Mouse (Mus musculus) kidney, postnatal 0 days (tissue): ENCODE results near the gene Rgs8. TPM values are rescaled to one million over a fixed set of nuclear protein-coding genes. Genes with fewer than 3 reads are reported as not detected.
A peak's percentile ranks its signal among the peaks of the same experiment; 100 is the strongest.

Source experiments
- ATAC-seq: fragments of 200-750 bp; cut with Nextera tagmentation; replicated peaks from 2 replicates; pipeline ENCODE4 v1.8.0; 2017; ENCODE audit warnings: low read depth, moderate number of reproducible peaks, moderate TSS enrichment, moderate library complexity; ENCODE audit not compliant: low FRiP score
- DNase-seq: peaks from one replicate; pipeline ENCODE4 v3.0.0-alpha.2; 2016; ENCODE audit warnings: low spot score
- H3K27ac ChIP-seq: fragments of 300-500 bp; sonication (generic); 2 replicates; pipeline ENCODE4 v1.5.1; 2014; ENCODE audit warnings: mild to moderate bottlenecking
- H3K27me3 ChIP-seq: fragments of 300-500 bp; sonication (generic); 2 replicates; pipeline ENCODE4 v1.6.1; 2014; ENCODE audit warnings: low read length, mixed read lengths; ENCODE audit not compliant: insufficient read depth
- H3K36me3 ChIP-seq: fragments of 300-500 bp; sonication (generic); 2 replicates; pipeline ENCODE4 v1.6.1; 2014; ENCODE audit warnings: low read length, mixed read lengths; ENCODE audit not compliant: insufficient read depth
- H3K4me1 ChIP-seq: fragments of 300-500 bp; sonication (generic); replicated peaks from 2 replicates; pipeline ENCODE4 v1.6.1; 2014; ENCODE audit warnings: antibody characterized with exemption, low read length, mixed read lengths; ENCODE audit not compliant: insufficient read depth
- H3K4me2 ChIP-seq: fragments of 300-500 bp; sonication (generic); 2 replicates; pipeline ENCODE4 v1.6.1; 2014; ENCODE audit warnings: mild to moderate bottlenecking, low read length, moderate library complexity, mixed read lengths
- H3K4me3 ChIP-seq: fragments of 300-500 bp; sonication (generic); replicated peaks from 2 replicates; pipeline ENCODE4 v1.5.1; 2014; ENCODE audit warnings: low read depth, low read length
- H3K9ac ChIP-seq: fragments of 300-500 bp; sonication (generic); 2 replicates; pipeline ENCODE4 v1.6.1; 2014; ENCODE audit warnings: low read depth, low read length
- H3K9me3 ChIP-seq: fragments of 300-500 bp; sonication (generic); replicated peaks from 2 replicates; pipeline ENCODE4 v1.6.1; 2016; ENCODE audit warnings: low read length, inconsistent platforms, mixed read lengths
- CTCF ChIP-seq: IDR thresholded peaks from 2 replicates; pipeline ENCODE4 v1.5.1; 2016; ENCODE audit warnings: antibody characterized with exemption, low read depth, mild to moderate bottlenecking, moderate library complexity
- WGBS: fragments of 180-500 bp; shearing (Covaris S2); extraction: QIAGEN DNeasy Blood & Tissue Kit; methylation state at CpG from one replicate; pipeline ENCODE4 v1.1.7; 2014; 5-methylcytosine and 5-hydroxymethylcytosine counted together
- polyA plus RNA-seq: library from polyadenylated mRNA; unstranded; fragments of >200 nt; fragmentation: Nextera tagmentation; extraction: Ambion mirVana; gene quantifications from 2 replicates; pipeline ENCODE4 v1.2.1, GENCODE M21; 2015

Gene Rgs8
- polyA plus RNA-seq, 1 experiment from 2014 or later = 0.03 TPM

DNA sequence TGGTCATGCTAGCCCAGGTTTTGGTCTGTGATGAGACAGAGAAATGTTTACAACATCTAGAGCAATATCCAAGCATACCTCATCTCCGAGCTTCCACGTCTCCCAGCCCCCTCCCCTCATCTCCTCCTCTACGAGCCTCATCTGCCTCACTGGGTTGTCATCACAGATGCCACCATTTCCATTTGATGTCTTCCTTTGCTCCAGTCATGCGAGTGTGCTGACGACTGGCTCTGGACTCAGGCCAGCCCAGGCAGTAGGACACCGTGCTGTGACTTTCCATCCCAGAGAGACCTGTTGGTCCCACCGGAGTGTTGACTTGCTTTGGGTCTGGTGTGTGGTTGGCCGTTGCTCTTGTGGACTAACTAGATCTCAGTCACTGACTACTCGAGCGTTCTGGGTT is 42.6 kb downstream of the Rgs8 start:
- H3K27ac ChIP-seq = no peak overlapping the region
- no peaks in the 10 kb centered on the region for H3K27me3 ChIP-seq
- H3K36me3 ChIP-seq = no peaks in the 10 kb centered on the region
- H3K4me1 ChIP-seq = 0 out of 2 replicates have a peak, but pooled peaks cover 15% of the 10 kb centered on the region
- H3K4me2 ChIP-seq = no peak overlapping the region
- H3K9me3 ChIP-seq = no peaks in the 10 kb centered on the region
- 86% methylated on average over 10 of the region's 10 CpGs for WGBS
- no peak for ATAC-seq
- TF ChIP-seq CTCF = no peak
- no peak for DNase-seq
- H3K4me3 ChIP-seq = no peak overlapping the region
- H3K9ac ChIP-seq = no peak overlapping the region

DNA sequence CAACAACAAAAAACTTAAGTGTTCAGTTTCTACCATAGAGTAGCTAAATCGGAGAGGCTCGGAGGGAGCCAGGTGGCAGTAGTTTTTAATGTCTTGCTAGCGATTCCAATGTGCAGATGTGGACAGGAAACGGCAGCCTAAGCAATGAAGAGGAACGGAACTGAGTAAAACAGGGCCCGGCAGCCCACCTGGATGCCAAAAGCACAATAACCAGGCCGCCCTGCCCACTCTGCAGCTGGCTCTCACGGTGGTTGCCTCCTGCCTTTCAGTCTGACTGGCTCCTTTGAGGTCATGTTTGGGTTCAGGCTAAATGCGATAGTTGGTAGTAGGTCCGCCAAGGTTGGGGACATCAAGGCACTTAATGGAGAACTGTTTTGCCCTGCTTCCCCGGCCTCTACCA is 43.3 kb downstream of the Rgs8 start:
- DNase-seq (no peak), ATAC-seq (no peak)
- no peaks in the 10 kb centered on the region for H3K9me3 ChIP-seq
- no peak for TF ChIP-seq CTCF
- no peak overlapping the region for H3K4me3 ChIP-seq
- H3K4me2 ChIP-seq = no peak overlapping the region
- no peak overlapping the region for H3K27ac ChIP-seq
- no peaks in the 10 kb centered on the region for H3K27me3 ChIP-seq
- H3K9ac ChIP-seq = no peak overlapping the region
- 0 out of 2 replicates have a peak, but pooled peaks cover 15% of the 10 kb centered on the region for H3K4me1 ChIP-seq
- H3K36me3 ChIP-seq = no peaks in the 10 kb centered on the region
- 80% methylated on average over 11 of the region's 11 CpGs for WGBS

- no peak for TF ChIP-seq CTCF
- Histone ChIP-seq H3K9me3 (no peaks in the 10 kb centered on the region), H3K27me3 (no peaks in the 10 kb centered on the region), H3K4me1 (0 out of 2 replicates have a peak, but pooled peaks cover 15% of the 10 kb centered on the region), H3K27ac (no peak overlapping the region), H3K36me3 (no peaks in the 10 kb centered on the region), H3K4me2 (no peak overlapping the region), H3K4me3 (no peak overlapping the region), H3K9ac (no peak overlapping the region)
- no peak for DNase-seq
- WGBS = 97% methylated on average over 4 of the region's 4 CpGs
- ATAC-seq = no peak
Observed at GRCm38 (mm10) chr1:153696541-153696940, 43.7 kb downstream of the Rgs8 start.

GRCm38 (mm10) chr1:153697581-153698251 is 44.9 kb downstream of the Rgs8 start:
- Histone ChIP-seq H3K4me2 (no peak overlapping the region), H3K27me3 (no peaks in the 10 kb centered on the region), H3K9me3 (no peaks in the 10 kb centered on the region), H3K4me1 (0 out of 2 replicates have a peak, but pooled peaks cover 15% of the 10 kb centered on the region), H3K36me3 (no peaks in the 10 kb centered on the region), H3K9ac (no peak overlapping the region), H3K4me3 (no peak overlapping the region), H3K27ac (no peak overlapping the region)
- 72% methylated on average over 16 of the region's 16 CpGs for WGBS
- 0 out of 2 replicates have a peak, but pooled peaks have one; percentile 16 for ATAC-seq
- DNase-seq = no peak
- TF ChIP-seq CTCF = no peak

DNA sequence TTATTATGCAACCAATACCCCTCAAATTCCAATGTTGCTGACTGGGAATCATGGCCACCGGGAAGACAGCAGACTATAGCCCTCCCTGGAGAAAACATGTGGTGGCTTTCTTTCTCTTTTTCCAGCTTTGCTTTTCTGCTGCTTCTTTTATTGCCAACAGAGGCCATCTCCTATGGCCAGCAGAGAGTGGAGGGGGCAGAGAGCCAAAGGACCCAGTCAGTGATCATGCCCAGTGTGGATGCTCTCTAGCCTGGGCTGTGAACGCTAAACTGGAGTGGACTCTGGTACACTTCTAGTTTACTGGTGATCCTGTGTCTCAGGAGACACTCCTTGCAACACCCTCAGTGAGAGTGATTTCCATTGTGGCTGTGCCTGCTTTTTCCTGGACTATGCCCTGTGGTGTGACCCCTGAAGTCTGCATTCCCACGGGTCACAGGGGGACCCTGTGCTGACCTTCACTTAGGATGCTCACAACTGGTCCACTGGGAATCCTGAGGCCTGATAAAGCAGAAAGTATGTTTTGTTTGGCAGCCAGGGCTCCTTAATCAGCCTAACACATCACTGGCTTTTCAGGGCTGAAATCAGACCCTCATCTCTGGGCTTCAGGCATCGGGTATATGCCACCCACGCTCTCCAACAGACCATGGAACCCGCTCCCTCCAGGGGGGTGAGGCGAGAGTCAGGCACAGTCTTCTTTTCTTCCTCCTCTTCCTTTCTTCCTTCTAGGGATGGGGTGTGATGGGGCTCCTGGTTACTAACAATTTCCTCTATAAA is 45.7 kb downstream of the Rgs8 start:
- peak; percentile 74 for DNase-seq
- Histone ChIP-seq H3K36me3 (no peaks in the 10 kb centered on the region), H3K4me1 (peaks cover 15% of the 10 kb centered on the region; the same call in 1 of the 2 replicates), H3K4me2 (no peak overlapping the region), H3K9ac (no peak overlapping the region), H3K4me3 (no peak overlapping the region), H3K9me3 (no peaks in the 10 kb centered on the region), H3K27ac (peak overlapping the region; percentile 25; the same call in 1 of the 2 replicates), H3K27me3 (no peaks in the 10 kb centered on the region)
- ATAC-seq = peak; percentile 61
- no peak for TF ChIP-seq CTCF
- WGBS = 28% methylated on average over 7 of the region's 7 CpGs

DNA sequence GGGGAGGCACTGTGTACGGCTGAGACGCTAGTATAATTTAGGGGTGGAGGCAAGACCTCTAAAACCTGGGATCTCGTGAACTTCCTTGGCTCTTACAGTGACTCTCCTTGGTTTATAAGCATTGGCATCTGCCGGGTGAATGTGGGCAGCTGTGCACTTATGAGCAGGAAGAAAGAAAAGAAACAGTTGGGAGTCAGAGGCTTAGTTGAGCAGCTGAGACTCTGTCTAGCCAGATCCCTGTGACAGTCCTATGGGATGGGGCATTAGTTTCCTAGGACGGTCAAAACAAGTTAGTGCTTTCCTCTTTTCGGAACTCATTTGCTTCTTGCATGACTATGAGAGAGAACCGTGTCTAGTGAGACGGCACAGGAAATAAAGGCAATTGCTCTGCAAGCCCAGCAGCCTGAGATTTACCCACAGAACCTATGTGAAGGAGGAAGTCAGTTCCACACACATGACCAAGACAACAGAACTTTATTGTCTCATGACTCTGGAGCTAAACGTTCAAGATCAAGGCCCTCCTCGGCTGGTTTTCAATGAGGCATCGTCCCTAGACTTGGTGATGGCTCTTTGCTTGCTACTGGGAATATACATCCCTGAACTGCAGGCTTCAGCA is 47.7 kb downstream of the Rgs8 start:
- H3K27me3 ChIP-seq = no peaks in the 10 kb centered on the region
- H3K4me1 ChIP-seq = peaks cover 15% of the 10 kb centered on the region; the same call in 1 of the 2 replicates
- 77% methylated on average over 11 of the region's 11 CpGs for whole genome bisulfite sequencing
- no peak overlapping the region for H3K4me2 ChIP-seq
- H3K36me3 ChIP-seq = no peaks in the 10 kb centered on the region
- no peak for TF ChIP-seq CTCF
- no peaks in the 10 kb centered on the region for H3K9me3 ChIP-seq
- ATAC-seq = no peak
- no peak for DNase-seq
- no peak overlapping the region for H3K27ac ChIP-seq
- no peak overlapping the region for H3K4me3 ChIP-seq
- H3K9ac ChIP-seq = no peak overlapping the region
